Comparison of ENCODE assay signal across 8 mouse cellular contexts in genomic region chr11:117783089-117783488, GRCm38 (mm10). TPM values are rescaled to one million over a fixed set of nuclear protein-coding genes. Genes with fewer than 3 reads are reported as not detected.
DNase-seq lines count a peak whose midpoint lies in the region; ATAC-seq lines count a peak whose summit lies in the region.

No protein-coding gene starts in this region.

- H3K4me3 ChIP-seq in forebrain, embryonic 10.5 days = peak overlapping the region; percentile 55
- peak overlapping the region; percentile 28; the same call in 1 of the 2 replicates for H3K4me3 ChIP-seq in hindbrain, embryonic 11.5 days (ENCODE audit: low read depth, low read length)
- peak overlapping the region; percentile 29 for H3K4me3 ChIP-seq in limb, embryonic 15.5 days
- peak overlapping the region; percentile 27 for H3K4me3 ChIP-seq in midbrain, embryonic 16.5 days (ENCODE audit: low read depth, low read length)

- peak; percentile 17; the same call in 1 of the 2 replicates for ATAC-seq in hindbrain, embryonic 11.5 days (ENCODE audit: low FRiP score)
- no peak for ATAC-seq in limb, embryonic 15.5 days (ENCODE audit: insufficient number of reproducible peaks, low FRiP score, low TSS enrichment, low read depth)
- no peak for ATAC-seq in midbrain, embryonic 16.5 days

- H3K9ac ChIP-seq in hindbrain, embryonic 11.5 days (ENCODE audit: low read depth, low read length) = peak overlapping the region; percentile 42; the same call in 1 of the 2 replicates
- H3K9ac ChIP-seq in limb, embryonic 15.5 days = no peak overlapping the region; the same call in 1 of the 2 replicates
- H3K9ac ChIP-seq in midbrain, embryonic 16.5 days (ENCODE audit: low read depth, low read length) = peak overlapping the region; percentile 52

- intact Hi-C loops in gastrocnemius, postnatal 14 days (cut with DNase I; ENCODE audit: low total_unique reads) = no loop called here

- peak overlapping the region; percentile 84 for H3K27ac ChIP-seq in forebrain, embryonic 10.5 days
- no peak overlapping the region for H3K27ac ChIP-seq in hindbrain, embryonic 11.5 days (ENCODE audit: low read depth, low read length)
- peak overlapping the region; percentile 51; the same call in 1 of the 2 replicates for H3K27ac ChIP-seq in limb, embryonic 15.5 days
- no peak overlapping the region for H3K27ac ChIP-seq in midbrain, embryonic 16.5 days (ENCODE audit: low read length)

- peak overlapping the region; percentile 44 for H3K4me2 ChIP-seq in hindbrain, embryonic 11.5 days (replicated peaks; ENCODE audit: low read depth, low read length)
- H3K4me2 ChIP-seq in limb, embryonic 15.5 days = peak overlapping the region; percentile 58
- peak overlapping the region; percentile 58 for H3K4me2 ChIP-seq in midbrain, embryonic 16.5 days (ENCODE audit: low read length)

- DNase-seq in gastrocnemius, postnatal 14 days = peak; percentile 61
- DNase-seq in gastrocnemius, adult 8-10 months (ENCODE audit: low spot score in 2 of 2) = no peak
- peak; percentile 80 for DNase-seq in T-cell, adult 2 months (ENCODE audit: low spot score)
- DNase-seq in forebrain, embryonic 10.5 days (ENCODE audit: extremely low spot score, low spot score) = peak; percentile 65
- DNase-seq in hindbrain, embryonic 11.5 days (ENCODE audit: low spot score) = peak; percentile 81
- DNase-seq in thymus, postnatal 0 days (ENCODE audit: low spot score) = peak; percentile 94

- H3K36me3 ChIP-seq in forebrain, embryonic 10.5 days (replicated peaks) = 0 out of 2 replicates have a peak, but pooled peaks cover 1% of the 10 kb centered on the region
- H3K36me3 ChIP-seq in hindbrain, embryonic 11.5 days (ENCODE audit: control insufficient read depth, insufficient read depth, low read length) = no peaks in the 10 kb centered on the region
- H3K36me3 ChIP-seq in limb, embryonic 15.5 days = peaks cover under 1% of the 10 kb centered on the region; the same call in 1 of the 2 replicates
- no peaks in the 10 kb centered on the region for H3K36me3 ChIP-seq in midbrain, embryonic 16.5 days (ENCODE audit: control insufficient read depth, insufficient read depth, low read length)

- H3K27me3 ChIP-seq in forebrain, embryonic 10.5 days (ENCODE audit: poor library complexity, severe bottlenecking) = peaks cover 77% of the 10 kb centered on the region
- peaks cover 38% of the 10 kb centered on the region for H3K27me3 ChIP-seq in hindbrain, embryonic 11.5 days (ENCODE audit: control insufficient read depth, insufficient read depth, low read length)
- H3K27me3 ChIP-seq in limb, embryonic 15.5 days = peaks cover 10% of the 10 kb centered on the region; the same call in 1 of the 2 replicates
- H3K27me3 ChIP-seq in midbrain, embryonic 16.5 days (ENCODE audit: control insufficient read depth, insufficient read depth, low read depth, low read length) = peaks cover 27% of the 10 kb centered on the region

- no peaks in the 10 kb centered on the region for H3K9me3 ChIP-seq in forebrain, embryonic 10.5 days
- H3K9me3 ChIP-seq in hindbrain, embryonic 11.5 days (ENCODE audit: control insufficient read depth, low read length) = no peaks in the 10 kb centered on the region
- no peaks in the 10 kb centered on the region for H3K9me3 ChIP-seq in limb, embryonic 15.5 days
- H3K9me3 ChIP-seq in midbrain, embryonic 16.5 days (replicated peaks; ENCODE audit: control insufficient read depth, low read length, poor library complexity, severe bottlenecking) = no peaks in the 10 kb centered on the region; the same call in 1 of the 2 replicates

- peaks cover 64% of the 10 kb centered on the region for H3K4me1 ChIP-seq in forebrain, embryonic 10.5 days
- peaks cover 18% of the 10 kb centered on the region for H3K4me1 ChIP-seq in hindbrain, embryonic 11.5 days (replicated peaks; ENCODE audit: control insufficient read depth, insufficient read depth, low read length)
- peaks cover 51% of the 10 kb centered on the region for H3K4me1 ChIP-seq in limb, embryonic 15.5 days
- peaks cover 20% of the 10 kb centered on the region for H3K4me1 ChIP-seq in midbrain, embryonic 16.5 days (ENCODE audit: control insufficient read depth, insufficient read depth, low read length)

- WGBS in forebrain, embryonic 10.5 days = 3% methylated on average over 31 of the region's 31 CpGs
- WGBS in hindbrain, embryonic 11.5 days = 5% methylated on average over 23 of the region's 31 CpGs
- WGBS in limb, embryonic 15.5 days = 7% methylated on average over 31 of the region's 31 CpGs
- 4% methylated on average over 30 of the region's 31 CpGs for WGBS in midbrain, embryonic 16.5 days

RNA-seq across cellular contexts. Expression of gene Tmc6, which starts 1.1 kb away (rescaled TPM):
- 10 to 100 TPM in 1 of 2 experiments, 1 to 10 TPM in 1; 9.4 to 15.4 TPM for total RNA-seq in gastrocnemius, postnatal 14 days (2021)
- total RNA-seq in gastrocnemius, adult 8-10 months (2022) = 1 to 10 TPM; 2.4 to 6.4 (median 4.5) TPM
- polyA plus RNA-seq in forebrain, embryonic 10.5 days (2016; fragmentation: Nextera tagmentation; extraction: Ambion mirVana) = 11.0 and 12.2 TPM in 2 replicates
- polyA plus RNA-seq in hindbrain, embryonic 11.5 days (2014; fragmentation: Nextera tagmentation; extraction: Ambion mirVana) = 8.1 and 9.5 TPM in 2 replicates
- 24.5 and 25.9 TPM in 2 replicates for polyA plus RNA-seq in limb, embryonic 15.5 days (2015; fragmentation: Nextera tagmentation; extraction: Ambion mirVana)
- 4.2 and 4.5 TPM in 2 replicates for polyA plus RNA-seq in midbrain, embryonic 16.5 days (2015; fragmentation: Nextera tagmentation; extraction: Ambion mirVana)
- 46.7 and 58.9 TPM in 2 replicates for polyA plus RNA-seq in thymus, postnatal 0 days (2015; fragmentation: Nextera tagmentation; extraction: Ambion mirVana)

RNA-seq across cellular contexts. Expression of gene Tmc8, which starts 1.2 kb away (rescaled TPM):
- total RNA-seq in gastrocnemius, postnatal 14 days (2021) = 1 to 10 TPM; 1.1 TPM
- total RNA-seq in gastrocnemius, adult 8-10 months (2022) = under 1 TPM; 0.38 to 0.89 (median 0.43) TPM
- 1.4 and 1.5 TPM in 2 replicates for polyA plus RNA-seq in forebrain, embryonic 10.5 days (2016; fragmentation: Nextera tagmentation; extraction: Ambion mirVana)
- 0.86 and 0.93 TPM in 2 replicates for polyA plus RNA-seq in hindbrain, embryonic 11.5 days (2014; fragmentation: Nextera tagmentation; extraction: Ambion mirVana)
- 1.2 and 2.0 TPM in 2 replicates for polyA plus RNA-seq in limb, embryonic 15.5 days (2015; fragmentation: Nextera tagmentation; extraction: Ambion mirVana)
- polyA plus RNA-seq in midbrain, embryonic 16.5 days (2015; fragmentation: Nextera tagmentation; extraction: Ambion mirVana) = 0.73 and 1.6 TPM in 2 replicates
- polyA plus RNA-seq in thymus, postnatal 0 days (2015; fragmentation: Nextera tagmentation; extraction: Ambion mirVana) = 37.5 and 41.1 TPM in 2 replicates

RNA-seq across cellular contexts. Expression of gene 6030468B19Rik, which starts 14.4 kb away (rescaled TPM):
- not detected for total RNA-seq in gastrocnemius, postnatal 14 days (2021)
- not detected for total RNA-seq in gastrocnemius, adult 8-10 months (2022)
- polyA plus RNA-seq in forebrain, embryonic 10.5 days (2016; fragmentation: Nextera tagmentation; extraction: Ambion mirVana) = 1.8 and 3.2 TPM in 2 replicates
- 1.5 TPM in 1 of 2 replicates, not detected in the other for polyA plus RNA-seq in hindbrain, embryonic 11.5 days (2014; fragmentation: Nextera tagmentation; extraction: Ambion mirVana)
- 0.55 TPM in 1 of 2 replicates, not detected in the other for polyA plus RNA-seq in limb, embryonic 15.5 days (2015; fragmentation: Nextera tagmentation; extraction: Ambion mirVana)
- not detected in 2 replicates for polyA plus RNA-seq in midbrain, embryonic 16.5 days (2015; fragmentation: Nextera tagmentation; extraction: Ambion mirVana)
- 0.21 and 0.55 TPM in 2 replicates for polyA plus RNA-seq in thymus, postnatal 0 days (2015; fragmentation: Nextera tagmentation; extraction: Ambion mirVana)

RNA-seq across cellular contexts. Expression of gene Gm20708, which starts 26.4 kb away (rescaled TPM):
- 1 to 10 TPM in 1 of 2 experiments, under 1 TPM in 1; 0.73 to 1.5 TPM for total RNA-seq in gastrocnemius, postnatal 14 days (2021)
- 1 to 10 TPM in 2 of 4 experiments, under 1 TPM in 1, not detected in 1; 0.46 to 1.2 (median 1.1) TPM for total RNA-seq in gastrocnemius, adult 8-10 months (2022)
- 0.17 and 0.58 TPM in 2 replicates for polyA plus RNA-seq in forebrain, embryonic 10.5 days (2016; fragmentation: Nextera tagmentation; extraction: Ambion mirVana)
- polyA plus RNA-seq in hindbrain, embryonic 11.5 days (2014; fragmentation: Nextera tagmentation; extraction: Ambion mirVana) = 0.83 and 1.2 TPM in 2 replicates
- 0.50 and 0.71 TPM in 2 replicates for polyA plus RNA-seq in limb, embryonic 15.5 days (2015; fragmentation: Nextera tagmentation; extraction: Ambion mirVana)
- 0.99 and 1.6 TPM in 2 replicates for polyA plus RNA-seq in midbrain, embryonic 16.5 days (2015; fragmentation: Nextera tagmentation; extraction: Ambion mirVana)
- 0.13 and 0.48 TPM in 2 replicates for polyA plus RNA-seq in thymus, postnatal 0 days (2015; fragmentation: Nextera tagmentation; extraction: Ambion mirVana)

RNA-seq across cellular contexts. Expression of gene Syngr2, which starts 26.4 kb away (rescaled TPM):
- 100 to 1,000 TPM; 104 to 111 TPM for total RNA-seq in gastrocnemius, postnatal 14 days (2021)
- total RNA-seq in gastrocnemius, adult 8-10 months (2022) = 100 to 1,000 TPM; 182 to 198 (median 184) TPM
- 36.9 and 38.0 TPM in 2 replicates for polyA plus RNA-seq in forebrain, embryonic 10.5 days (2016; fragmentation: Nextera tagmentation; extraction: Ambion mirVana)
- 28.0 and 33.7 TPM in 2 replicates for polyA plus RNA-seq in hindbrain, embryonic 11.5 days (2014; fragmentation: Nextera tagmentation; extraction: Ambion mirVana)
- 74.0 and 85.6 TPM in 2 replicates for polyA plus RNA-seq in limb, embryonic 15.5 days (2015; fragmentation: Nextera tagmentation; extraction: Ambion mirVana)
- polyA plus RNA-seq in midbrain, embryonic 16.5 days (2015; fragmentation: Nextera tagmentation; extraction: Ambion mirVana) = 12.8 and 13.8 TPM in 2 replicates
- 100.0 and 116 TPM in 2 replicates for polyA plus RNA-seq in thymus, postnatal 0 days (2015; fragmentation: Nextera tagmentation; extraction: Ambion mirVana)

Comparison
In these comparisons a context has a peak if more than half of its experiments do, and no peak if none do; other contexts are left out.
1. DNase-seq: peak in gastrocnemius, postnatal 14 days (single experiment), T-cell, adult 2 months (single experiment), forebrain, embryonic 10.5 days (single experiment), hindbrain, embryonic 11.5 days (single experiment) and thymus, postnatal 0 days (single experiment); none in gastrocnemius, adult 8-10 months (0 of 2).
2. H3K27ac ChIP-seq: peak in forebrain, embryonic 10.5 days (single experiment) and limb, embryonic 15.5 days (single experiment); none in hindbrain, embryonic 11.5 days (single experiment) and midbrain, embryonic 16.5 days (single experiment).
3. RNA of gene Tmc8, which starts 1.2 kb away (polyA plus RNA-seq): 37.5 to 41.1 TPM in thymus, postnatal 0 days; 1.4 to 1.5 TPM in forebrain, embryonic 10.5 days, 1.2 to 2.0 TPM in limb, embryonic 15.5 days, 0.86 to 0.93 TPM in hindbrain, embryonic 11.5 days and 0.73 to 1.6 TPM in midbrain, embryonic 16.5 days; every median in the first group is over 10 times any median in the second.
4. Peak in every context shown above with its lines, with median percentiles within 50 percentile points of each other: H3K4me3 ChIP-seq and H3K4me2 ChIP-seq.